Mouse (Mus musculus): ENCODE measurements around the gene Tardbp.

The Tardbp gene

GRCm38 (mm10) chr4:148639455-148639854 is 12.6 kb upstream of the Tardbp start:
- no peak for DNase-seq (ENCODE audit: extremely low spot score, low read depth, low spot score)

GRCm38 (mm10) chr4:148638302-148638701 is 11.5 kb upstream of the Tardbp start:
- DNase-seq (ENCODE audit: extremely low spot score, low read depth, low spot score), result no peak

- no peak for DNase-seq (ENCODE audit: extremely low spot score, low read depth, low spot score)
Measured at GRCm38 (mm10) chr4:148635309-148635708, 8.5 kb upstream of the Tardbp start.

- DNase-seq (ENCODE audit: extremely low spot score, low read depth, low spot score), result no peak
Measured at GRCm38 (mm10) chr4:148633395-148634061, 6.7 kb upstream of the Tardbp start.

GRCm38 (mm10) chr4:148632013-148632692 is 5.3 kb upstream of the Tardbp start:
- no peak for DNase-seq (ENCODE audit: extremely low spot score, low read depth, low spot score)

- no peak for DNase-seq (ENCODE audit: extremely low spot score, low read depth, low spot score)
Measured at GRCm38 (mm10) chr4:148627246-148627645, 427 bp upstream of the Tardbp start.

- no peak for DNase-seq (ENCODE audit: extremely low spot score, low read depth, low spot score)
Measured at GRCm38 (mm10) chr4:148625756-148626622, 830 bp downstream of the Tardbp start.

GRCm38 (mm10) chr4:148625010-148625409 is 1.8 kb downstream of the Tardbp start:
- DNase-seq (ENCODE audit: extremely low spot score, low read depth, low spot score), result no peak

GRCm38 (mm10) chr4:148623609-148624008 is 3.2 kb downstream of the Tardbp start:
- no peak for DNase-seq (ENCODE audit: extremely low spot score, low read depth, low spot score)

GRCm38 (mm10) chr4:148622485-148622884 is 4.3 kb downstream of the Tardbp start:
- DNase-seq (ENCODE audit: extremely low spot score, low read depth, low spot score), result no peak

- DNase-seq (ENCODE audit: extremely low spot score, low read depth, low spot score), result no peak
Measured at GRCm38 (mm10) chr4:148620718-148621117, 6.1 kb downstream of the Tardbp start.

- DNase-seq (ENCODE audit: extremely low spot score, low read depth, low spot score), result no peak
Measured at GRCm38 (mm10) chr4:148619805-148620204, 7.0 kb downstream of the Tardbp start.

GRCm38 (mm10) chr4:148613738-148614137 is 13.1 kb downstream of the Tardbp start:
- DNase-seq (ENCODE audit: extremely low spot score, low read depth, low spot score), result no peak

- no peak for DNase-seq (ENCODE audit: extremely low spot score, low read depth, low spot score)
Measured at GRCm38 (mm10) chr4:148612557-148612956, 14.3 kb downstream of the Tardbp start.

GRCm38 (mm10) chr4:148610631-148611364 is 16.0 kb downstream of the Tardbp start:
- no peak for DNase-seq (ENCODE audit: extremely low spot score, low read depth, low spot score)

GRCm38 (mm10) chr4:148609805-148610204 is 17.0 kb downstream of the Tardbp start:
- DNase-seq (ENCODE audit: extremely low spot score, low read depth, low spot score), result no peak

- DNase-seq (ENCODE audit: extremely low spot score, low read depth, low spot score), result no peak
Measured at GRCm38 (mm10) chr4:148607758-148608157, 19.1 kb downstream of the Tardbp start.

- DNase-seq (ENCODE audit: extremely low spot score, low read depth, low spot score), result no peak
Measured at GRCm38 (mm10) chr4:148604541-148605165, 22.2 kb downstream of the Tardbp start.

GRCm38 (mm10) chr4:148604141-148604540 is 22.7 kb downstream of the Tardbp start:
- no peak for DNase-seq (ENCODE audit: extremely low spot score, low read depth, low spot score)

GRCm38 (mm10) chr4:148603376-148604139 is 23.3 kb downstream of the Tardbp start:
- no peak for DNase-seq (ENCODE audit: extremely low spot score, low read depth, low spot score)
